Mouse (Mus musculus) liver, embryonic 14.5 days (tissue): Measurements from ENCODE around the gene Il5ra. TPM values are rescaled to one million over a fixed set of nuclear protein-coding genes. Genes with fewer than 3 reads are reported as not detected.

Experiments
- ATAC-seq: fragments of 200-750 bp; cut with Nextera tagmentation; 2 replicates; pipeline ENCODE4 v1.8.0; 2017; ENCODE audit warnings: moderate number of reproducible peaks, mild to moderate bottlenecking, moderate library complexity; ENCODE audit not compliant: insufficient read depth
- DNase-seq, 3 experiments: peaks; one replicate each; pipeline ENCODE4 v3.0.0-alpha.2; 2012 to 2013; ENCODE audit warnings: low read depth in 3 of 3, low spot score in 3 of 3
- H3K27ac ChIP-seq: fragments of 300-500 bp; sonication (generic); 2 replicates; pipeline ENCODE4 v1.5.1; 2014; ENCODE audit warnings: moderate library complexity, mild to moderate bottlenecking, control low read depth, inconsistent platforms
- H3K27me3 ChIP-seq: fragments of 300-500 bp; sonication (generic); 2 replicates; pipeline ENCODE4 v1.6.1; 2014; ENCODE audit warnings: mild to moderate bottlenecking, low read length, moderate library complexity; ENCODE audit not compliant: control insufficient read depth, insufficient read depth
- H3K36me3 ChIP-seq: fragments of 300-500 bp; sonication (generic); replicated peaks from 2 replicates; pipeline ENCODE4 v1.6.1; 2014; ENCODE audit warnings: low read depth; ENCODE audit not compliant: control insufficient read depth, insufficient read depth
- H3K4me1 ChIP-seq, 2 experiments: fragments of 200-500 bp in 1 of 2; fragments of 300-500 bp in 1 of 2; sonication (generic) in 1 of 2; replicated peaks; 2 replicates each; pipeline ENCODE4 v1.6.1; 2012 to 2014; ENCODE audit warnings: antibody characterized with exemption in 1 of 2, inconsistent platforms in 1 of 2, low read length in 1 of 2; ENCODE audit not compliant: control insufficient read depth in 2 of 2, insufficient read depth in 2 of 2
- H3K4me2 ChIP-seq: fragments of 300-500 bp; sonication (generic); 2 replicates; pipeline ENCODE4 v1.6.1; 2014; ENCODE audit warnings: low read depth, mild to moderate bottlenecking, control low read depth, moderate library complexity
- H3K4me3 ChIP-seq, 2 experiments: fragments of 200-500 bp in 1 of 2; fragments of 300-500 bp in 1 of 2; sonication (generic) in 1 of 2; 2 replicates each; pipeline ENCODE4 v1.5.1; 2012 to 2014; ENCODE audit warnings: low read depth in 2 of 2, low read length in 2 of 2, mild to moderate bottlenecking in 2 of 2, control low read depth in 1 of 2, inconsistent platforms in 1 of 2, moderate library complexity in 1 of 2; ENCODE audit not compliant: insufficient read depth in 1 of 2
- H3K9ac ChIP-seq: fragments of 300-500 bp; sonication (generic); replicated peaks from 2 replicates; pipeline ENCODE4 v1.6.1; 2014; ENCODE audit warnings: mild to moderate bottlenecking, control low read depth, moderate library complexity
- H3K9me3 ChIP-seq: fragments of 300-500 bp; sonication (generic); 2 replicates; pipeline ENCODE4 v1.6.1; 2016; ENCODE audit warnings: low read length, mixed read lengths; ENCODE audit not compliant: control insufficient read depth
- CTCF ChIP-seq: IDR thresholded peaks from 2 replicates; pipeline ENCODE4 v1.5.1; 2016; ENCODE audit warnings: antibody characterized with exemption, low read depth, control low read depth
- EP300 ChIP-seq: IDR thresholded peaks from 2 replicates; pipeline ENCODE4 v1.6.1; 2016; ENCODE audit warnings: antibody characterized with exemption, low read depth
- WGBS: fragments of 180-500 bp; shearing (Covaris S2); extraction: QIAGEN DNeasy Blood & Tissue Kit; methylation state at CpG from one replicate; pipeline ENCODE4 v1.1.7; 2014; ENCODE audit not compliant: insufficient replicate concordance; 5-methylcytosine and 5-hydroxymethylcytosine counted together
- polyA plus RNA-seq, 2 experiments: library from polyadenylated mRNA; depleted of rRNA in 1 of 2; stranded (reverse) in 1 of 2; unstranded in 1 of 2; fragments of >200 nt; fragmentation: Nextera tagmentation in 1 of 2; extraction: Ambion mirVana in 1 of 2; gene quantifications; 2 replicates each; pipeline versions ENCODE4 v1.2.1 to v1.2.3; 2012 to 2014

Gene Il5ra
- polyA plus RNA-seq, 2 experiments: 0.09 to 0.13 TPM

GRCm38 (mm10) chr6:106663780-106664651 lies 84.8 kb downstream of the Il5ra start:
- Histone ChIP-seq H3K36me3 (no peaks in the 10 kb centered on the region), H3K4me3 (no peak overlapping the region), H3K27me3 (no peaks in the 10 kb centered on the region), H3K4me2 (no peak overlapping the region), H3K9me3 (no peaks in the 10 kb centered on the region), H3K4me1 (no peaks in the 10 kb centered on the region), H3K9ac (no peak overlapping the region), H3K27ac (no peak overlapping the region)
- TF ChIP-seq EP300 (no peak), CTCF (peak; percentile 63)
- ATAC-seq: no peak
- 21% methylated on average over 6 of the region's 6 CpGs for WGBS
- DNase-seq: peak in 2 of 3 experiments; percentile 1 to 2

Other genes starting within 250 kb of the Il5ra start
- gene Trnt1, start 20.1 kb upstream of the Il5ra start, polyA plus RNA-seq (2012; rRNA removed): 7.9 and 14.0 TPM in 2 replicates
- gene Trnt1, start 20.1 kb upstream of the Il5ra start, polyA plus RNA-seq (2014; fragmentation: Nextera tagmentation; extraction: Ambion mirVana): 33.4 and 35.8 TPM in 2 replicates
- gene Crbn, start 51.0 kb upstream of the Il5ra start, polyA plus RNA-seq (2012; rRNA removed): 4.5 and 7.5 TPM in 2 replicates
- 23.0 and 24.0 TPM in 2 replicates for gene Crbn, start 51.0 kb upstream of the Il5ra start, polyA plus RNA-seq (2014; fragmentation: Nextera tagmentation; extraction: Ambion mirVana)